Mouse (Mus musculus) bone marrow, adult 2 months (tissue): Measurements from ENCODE around the gene Hist1h1d.

ENCODE experiments used
- CTCF ChIP-seq: fragments of 200-500 bp; IDR thresholded peaks from 2 replicates; pipeline ENCODE4 v1.5.1; 2011; ENCODE audit warnings: low read length, control low read depth; ENCODE audit not compliant: control insufficient read depth, insufficient read depth
- POLR2A ChIP-seq: fragments of 200-500 bp; IDR thresholded peaks from 2 replicates; pipeline ENCODE4 v1.6.1; 2011; ENCODE audit warnings: low read depth, mild to moderate bottlenecking, control low read depth, low read length, borderline replicate concordance; ENCODE audit not compliant: control insufficient read depth

GRCm38 (mm10) chr13:23595185-23595584, 42.1 kb downstream of the Hist1h1d start:
- TF ChIP-seq CTCF (no peak), POLR2A (no peak)
